Mouse (Mus musculus) CD4-positive naive resting alpha-beta T cell, adult 76 days (primary cell): ENCODE results near the gene Oas1f. TPM values are rescaled to one million over a fixed set of nuclear protein-coding genes. Genes with fewer than 3 reads are reported as not detected.

Source experiments
- total RNA-seq: library from RNA; stranded (reverse); gene quantifications from one replicate; pipeline ENCODE4 v1.2.4, GENCODE M21; 2023

Oas1f gene
- not detected for total RNA-seq

GRCm38 (mm10) chr5:120847067-120847466 lies at the start of gene Oas1f:
Oas1f (plus strand) TSS chr5:120847367.

GRCm38 (mm10) chr5:120811951-120812819 lies 35.0 kb upstream of the Oas1f start, which contains the start of gene Oas1c:
Oas1c (minus strand) TSS chr5:120812514.

GRCm38 (mm10) chr5:120861121-120861520 lies 14.0 kb downstream of the Oas1f start, which contains the start of gene Oas1h:
Oas1h (plus strand) TSS chr5:120861421.

GRCm38 (mm10) chr5:120887413-120887812 lies 40.2 kb downstream of the Oas1f start, which contains the start of gene Oas1g:
Oas1g (minus strand) TSS chr5:120887613.

GRCm38 (mm10) chr5:120906791-120907733 lies 59.9 kb downstream of the Oas1f start, which contains the start of gene Oas1a:
Oas1a (minus strand) TSS chr5:120907521.

Other genes starting within 250 kb of the Oas1f start
- 4.6 TPM for gene Rita1, start 234.8 kb upstream of the Oas1f start, total RNA-seq
- gene Ddx54, start 234.6 kb upstream of the Oas1f start, total RNA-seq = 116 TPM
- not detected for gene Cfap73, start 213.1 kb upstream of the Oas1f start, total RNA-seq
- 23.9 TPM for gene Rasal1, start 198.6 kb upstream of the Oas1f start, total RNA-seq
- 197 TPM for gene Dtx1, start 135.4 kb upstream of the Oas1f start, total RNA-seq
- gene Oas2, start 97.5 kb upstream of the Oas1f start, total RNA-seq = 12.6 TPM
- gene Oas3, start 69.7 kb upstream of the Oas1f start, total RNA-seq = 8.6 TPM
- 0.41 TPM for gene Oas1e, start 51.8 kb upstream of the Oas1f start, total RNA-seq
- 10.5 TPM for gene Oas1c, start 34.9 kb upstream of the Oas1f start, total RNA-seq
- not detected for gene Oas1h, start 14.1 kb downstream of the Oas1f start, total RNA-seq
- not detected for gene Oas1g, start 40.2 kb downstream of the Oas1f start, total RNA-seq
- 4.7 TPM for gene Oas1a, start 60.2 kb downstream of the Oas1f start, total RNA-seq
- gene Oas1d, start 67.2 kb downstream of the Oas1f start, total RNA-seq = not detected
- not detected for gene Rph3a, start 162.7 kb downstream of the Oas1f start, total RNA-seq